Mouse (Mus musculus) MEL (cell line): ENCODE data around the gene Stpg1. TPM values are rescaled to one million over a fixed set of nuclear protein-coding genes. Genes with fewer than 3 reads are reported as not detected.

Experiments used
- DNase-seq: peaks from one replicate; pipeline ENCODE4 v3.0.0; 2011; ENCODE audit warnings: low read depth, low spot score
- H3K27ac ChIP-seq: 2 replicates; pipeline ENCODE4 v1.5.1; 2012; ENCODE audit warnings: low read depth, mild to moderate bottlenecking, control low read depth, low read length, moderate library complexity; ENCODE audit not compliant: control insufficient read depth
- H3K27me3 ChIP-seq, 2 experiments: fragments of 150-350 bp in 1 of 2; sonication (generic) in 1 of 2; 2 replicates each; pipeline ENCODE4 v1.6.1; 2012; ENCODE audit warnings: low read length in 2 of 2, mild to moderate bottlenecking in 2 of 2, improper control_type of control experiment in 1 of 2, moderate library complexity in 1 of 2; ENCODE audit not compliant: insufficient read depth in 2 of 2, control insufficient read depth in 1 of 2
- H3K36me3 ChIP-seq, 2 experiments: 2 replicates each; pipeline ENCODE4 v1.6.1; 2012 to 2014; ENCODE audit warnings: low read length in 2 of 2, improper control_type of control experiment in 1 of 2, inconsistent platforms in 1 of 2, mild to moderate bottlenecking in 1 of 2; ENCODE audit not compliant: insufficient read depth in 2 of 2, control insufficient read depth in 1 of 2
- H3K4me1 ChIP-seq, 2 experiments: fragments of 150-350 bp in 1 of 2; sonication (generic) in 1 of 2; 2 replicates each; pipeline ENCODE4 v1.6.1; 2012; ENCODE audit warnings: low read length in 2 of 2, improper control_type of control experiment in 1 of 2, mild to moderate bottlenecking in 1 of 2; ENCODE audit not compliant: insufficient read depth in 2 of 2, control insufficient read depth in 1 of 2
- H3K4me3 ChIP-seq, 2 experiments: fragments of 150-350 bp in 1 of 2; sonication (generic) in 1 of 2; 2 replicates each; pipeline ENCODE4 v1.5.1; 2012; ENCODE audit warnings: low read depth in 2 of 2, low read length in 2 of 2, mild to moderate bottlenecking in 2 of 2, moderate library complexity in 2 of 2, control low read depth in 1 of 2, improper control_type of control experiment in 1 of 2; ENCODE audit not compliant: control insufficient read depth in 1 of 2, insufficient read depth in 1 of 2
- H3K79me2 ChIP-seq: 2 replicates; pipeline ENCODE4 v1.6.1; 2012; ENCODE audit warnings: mild to moderate bottlenecking, low read length, moderate library complexity; ENCODE audit not compliant: control insufficient read depth, poor library complexity, insufficient read depth
- H3K9ac ChIP-seq: 2 replicates; pipeline ENCODE4 v1.6.1; 2012; ENCODE audit warnings: low read depth, mild to moderate bottlenecking, control low read depth, low read length, moderate library complexity; ENCODE audit not compliant: control insufficient read depth, poor library complexity, severe bottlenecking
- H3K9me3 ChIP-seq: fragments of 150-350 bp; sonication (generic); replicated peaks from 2 replicates; pipeline ENCODE4 v1.6.1; 2012; ENCODE audit warnings: mild to moderate bottlenecking, low read length, improper control_type of control experiment, moderate library complexity; ENCODE audit not compliant: insufficient read depth
- BHLHE40 ChIP-seq: IDR thresholded peaks from 2 replicates; pipeline ENCODE4 v1.6.1; 2012; ENCODE audit warnings: low read depth, mild to moderate bottlenecking, inconsistent platforms, low read length, improper control_type of control experiment, borderline replicate concordance
- CHD1 ChIP-seq: IDR thresholded peaks from 2 replicates; pipeline ENCODE4 v1.6.1; 2012; ENCODE audit warnings: low read depth, mild to moderate bottlenecking, inconsistent platforms, low read length, improper control_type of control experiment
- CTCF ChIP-seq, 3 experiments: IDR thresholded peaks in 2 of 3; conservative IDR thresholded peaks in 1 of 3; 2 replicates each; pipeline ENCODE4 v1.5.1; 2011 to 2012; ENCODE audit warnings: low read length in 3 of 3, low read depth in 2 of 3, mild to moderate bottlenecking in 2 of 3, improper control_type of control experiment in 1 of 3, inconsistent platforms in 1 of 3, mixed read lengths in 1 of 3, moderate library complexity in 1 of 3; ENCODE audit not compliant: control insufficient read depth in 1 of 3, insufficient read depth in 1 of 3, poor library complexity in 1 of 3, severe bottlenecking in 1 of 3
- JUND ChIP-seq: IDR thresholded peaks from 2 replicates; pipeline ENCODE4 v1.6.1; 2011; ENCODE audit warnings: low read depth, mild to moderate bottlenecking, improper control_type of control experiment, low read length
- KAT2A ChIP-seq: conservative IDR thresholded peaks from 2 replicates; pipeline ENCODE4 v1.6.1; 2012; ENCODE audit warnings: low read depth, low read length, improper control_type of control experiment, inconsistent platforms
- MAFK ChIP-seq: IDR thresholded peaks from 2 replicates; pipeline ENCODE4 v1.6.1; 2011; ENCODE audit warnings: low read depth, mild to moderate bottlenecking, low read length, improper control_type of control experiment, borderline replicate concordance
- MAX ChIP-seq: IDR thresholded peaks from 2 replicates; pipeline ENCODE4 v1.6.1; 2011; ENCODE audit warnings: low read length, improper control_type of control experiment
- MAZ ChIP-seq: IDR thresholded peaks from 2 replicates; pipeline ENCODE4 v1.6.1; 2012; ENCODE audit warnings: low read depth, mild to moderate bottlenecking, inconsistent platforms, low read length, improper control_type of control experiment
- MEF2A ChIP-seq: IDR thresholded peaks from 2 replicates; pipeline ENCODE4 v1.6.1; 2014; ENCODE audit warnings: low read depth, mild to moderate bottlenecking, inconsistent platforms, low read length, improper control_type of control experiment; ENCODE audit not compliant: poor library complexity, insufficient replicate concordance, severe bottlenecking; ENCODE audit errors: extremely low read depth
- MXI1 ChIP-seq: IDR thresholded peaks from 2 replicates; pipeline ENCODE4 v1.6.1; 2011; ENCODE audit warnings: mild to moderate bottlenecking, low read depth, low read length, improper control_type of control experiment
- NELFE ChIP-seq: IDR thresholded peaks from 2 replicates; pipeline ENCODE4 v1.6.1; 2011; ENCODE audit warnings: low read depth, low read length, improper control_type of control experiment
- POLR2AphosphoS2 ChIP-seq: IDR thresholded peaks from 2 replicates; pipeline ENCODE4 v1.6.1; 2011; ENCODE audit warnings: low read length, improper control_type of control experiment
- POLR2AphosphoS5 ChIP-seq: IDR thresholded peaks from 2 replicates; pipeline ENCODE4 v1.6.1; 2012; ENCODE audit warnings: low read depth, borderline replicate concordance, mild to moderate bottlenecking, inconsistent platforms, low read length, moderate library complexity, mixed read lengths
- RCOR1 ChIP-seq: IDR thresholded peaks from 2 replicates; pipeline ENCODE4 v1.6.1; 2012; ENCODE audit warnings: low read depth, mild to moderate bottlenecking, inconsistent platforms, low read length, improper control_type of control experiment
- SIN3A ChIP-seq: IDR thresholded peaks from 2 replicates; pipeline ENCODE4 v1.6.1; 2012; ENCODE audit warnings: low read length, improper control_type of control experiment, inconsistent platforms
- SMC3 ChIP-seq: IDR thresholded peaks from 2 replicates; pipeline ENCODE4 v1.6.1; 2011; ENCODE audit warnings: low read depth, low read length, improper control_type of control experiment
- TAL1 ChIP-seq: IDR thresholded peaks from 2 replicates; pipeline ENCODE4 v1.6.1; 2012; ENCODE audit warnings: mild to moderate bottlenecking, inconsistent platforms, low read length, moderate library complexity, mixed read lengths
- TBP ChIP-seq: IDR thresholded peaks from 2 replicates; pipeline ENCODE4 v1.8.0; 2011; ENCODE audit warnings: low read depth, low read length, improper control_type of control experiment
- TCF12 ChIP-seq: IDR thresholded peaks from 2 replicates; pipeline ENCODE4 v1.6.1; 2014; ENCODE audit warnings: low read depth, mild to moderate bottlenecking, inconsistent platforms, low read length, improper control_type of control experiment, moderate library complexity
- UBTF ChIP-seq: IDR thresholded peaks from 2 replicates; pipeline ENCODE4 v1.6.1; 2012; ENCODE audit warnings: low read depth, mild to moderate bottlenecking, inconsistent platforms, low read length, improper control_type of control experiment, moderate library complexity, borderline replicate concordance; ENCODE audit not compliant: insufficient read depth
- ZC3H11A ChIP-seq: IDR thresholded peaks from 2 replicates; pipeline ENCODE4 v1.6.1; 2012; ENCODE audit warnings: low read depth, mild to moderate bottlenecking, inconsistent platforms, low read length, improper control_type of control experiment
- polyA plus RNA-seq, 2 experiments: library from polyadenylated mRNA; stranded (reverse) in 1 of 2; unstranded in 1 of 2; fragments of >175 nt in 1 of 2; fragments of >200 nt in 1 of 2; gene quantifications; 2 replicates each; pipeline versions ENCODE4 v1.2.1 to v1.2.4; 2012; ENCODE audit warnings: low replicate concordance in 2 of 2, low read depth in 1 of 2; ENCODE audit not compliant: insufficient read length in 2 of 2, insufficient read depth in 1 of 2, missing spikeins in 1 of 2
- total RNA-seq: library from RNA; depleted of rRNA; stranded (reverse); fragments of 300-350 nt; gene quantifications from 2 replicates; pipeline ENCODE4 v1.2.3, GENCODE M21; 2012

Gene Stpg1
- total and polyA plus RNA-seq, 3 experiments, result 0.21 TPM; not detected in 2

DNA sequence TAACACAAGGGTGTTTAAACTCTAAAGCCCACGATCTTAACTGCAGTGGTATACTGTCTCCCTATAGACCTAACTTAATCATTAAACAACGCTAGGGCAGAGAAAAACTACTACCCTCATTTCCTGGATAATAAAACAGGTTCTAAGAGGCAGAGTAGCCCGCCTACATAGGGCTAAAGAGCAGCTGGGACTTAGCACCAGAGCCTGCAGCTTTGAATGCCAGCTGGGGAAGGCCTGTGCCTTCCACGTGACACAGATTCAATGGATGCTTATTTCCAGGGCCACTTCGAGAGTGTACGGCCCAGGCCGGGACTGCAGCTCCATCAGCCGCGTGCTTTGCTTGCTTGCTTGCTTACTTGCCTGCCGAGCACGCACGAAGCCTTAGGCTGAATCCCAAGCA, 41.0 kb upstream of the Stpg1 start:
- H3K27me3 ChIP-seq, result no peaks in the 10 kb centered on the region
- DNase-seq, result no peak
- no peak overlapping the region for H3K27ac ChIP-seq
- H3K4me1 ChIP-seq, result no peaks in the 10 kb centered on the region
- no peak overlapping the region for H3K4me3 ChIP-seq
- no peaks in the 10 kb centered on the region for H3K36me3 ChIP-seq
- TF ChIP-seq JUND (no peak), POLR2AphosphoS5 (no peak), MAFK (no peak), MEF2A (no peak), TAL1 (no peak), MXI1 (no peak), SMC3 (no peak)
- no peak overlapping the region for H3K9ac ChIP-seq
- no peaks in the 10 kb centered on the region for H3K9me3 ChIP-seq
- no peaks in the 10 kb centered on the region for H3K79me2 ChIP-seq

DNA sequence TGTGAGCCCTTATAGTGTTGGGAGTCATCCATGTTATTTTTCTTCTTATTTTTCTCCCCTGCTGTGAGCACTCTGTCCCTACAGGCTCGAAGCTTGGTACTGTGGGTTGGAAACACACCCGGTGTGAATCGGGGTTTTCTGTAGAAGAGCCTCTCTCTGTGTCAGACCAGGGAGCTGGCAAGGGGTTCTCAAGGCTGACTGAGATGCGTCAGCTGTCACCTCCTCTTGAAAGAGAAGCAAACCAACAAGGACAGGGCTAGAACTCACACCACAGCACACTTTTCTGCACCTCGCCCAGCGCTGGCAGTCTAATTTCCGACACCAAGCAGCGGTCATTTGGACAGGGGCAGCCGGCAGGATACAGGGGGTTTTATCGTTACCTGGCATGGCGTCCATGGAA, 31.2 kb upstream of the Stpg1 start:
- Histone ChIP-seq H3K27me3 (no peaks in the 10 kb centered on the region), H3K36me3 (no peaks in the 10 kb centered on the region; a peak in 1 of 4 replicates), H3K79me2 (no peaks in the 10 kb centered on the region), H3K9me3 (no peaks in the 10 kb centered on the region), H3K9ac (no peak overlapping the region), H3K27ac (no peak overlapping the region), H3K4me1 (no peaks in the 10 kb centered on the region), H3K4me3 (no peak overlapping the region)
- TF ChIP-seq POLR2AphosphoS2 (no peak), KAT2A (no peak), BHLHE40 (no peak), SMC3 (no peak), UBTF (no peak), MXI1 (no peak), MEF2A (no peak), CHD1 (no peak), NELFE (no peak), CTCF (IDR thresholded peaks at IDR 0.05 in 2 of 3, conservative IDR thresholded peaks at IDR 0.05 in 1 of 3; ENCODE audit: control insufficient read depth in 1 of 3, insufficient read depth in 1 of 3, low read depth in 2 of 3, low read length in 3 of 3, poor library complexity in 1 of 3, severe bottlenecking in 1 of 3) (no peak), SIN3A (no peak), ZC3H11A (no peak), TCF12 (no peak), MAZ (no peak), RCOR1 (no peak), MAX (no peak), JUND (no peak), TAL1 (no peak), TBP (no peak)
- DNase-seq, result no peak
